Mouse (Mus musculus) MEL (cell line): ENCODE measurements around the gene Gm45194.

Source experiments
- CHD2 ChIP-seq: IDR thresholded peaks from 2 replicates; pipeline ENCODE4 v1.6.1; 2011; ENCODE audit warnings: low read length, improper control_type of control experiment
- CTCF ChIP-seq, 3 experiments: IDR thresholded peaks in 2 of 3; conservative IDR thresholded peaks in 1 of 3; 2 replicates each; pipeline ENCODE4 v1.5.1; 2011 to 2012; ENCODE audit warnings: low read length in 3 of 3, low read depth in 2 of 3, mild to moderate bottlenecking in 2 of 3, improper control_type of control experiment in 1 of 3, inconsistent platforms in 1 of 3, mixed read lengths in 1 of 3, moderate library complexity in 1 of 3; ENCODE audit not compliant: control insufficient read depth in 1 of 3, insufficient read depth in 1 of 3, poor library complexity in 1 of 3, severe bottlenecking in 1 of 3
- E2F4 ChIP-seq: IDR thresholded peaks from 2 replicates; pipeline ENCODE4 v1.6.1; 2011; ENCODE audit warnings: low read depth, low read length, improper control_type of control experiment, borderline replicate concordance
- EP300 ChIP-seq, 2 experiments: IDR thresholded peaks; 2 replicates each; pipeline ENCODE4 v1.6.1; 2011; ENCODE audit warnings: improper control_type of control experiment in 2 of 2, low read length in 2 of 2, low read depth in 1 of 2, mild to moderate bottlenecking in 1 of 2
- ETS1 ChIP-seq: IDR thresholded peaks from 2 replicates; pipeline ENCODE4 v1.6.1; 2012; ENCODE audit warnings: low read depth, mild to moderate bottlenecking, inconsistent platforms, low read length, improper control_type of control experiment, moderate library complexity
- JUND ChIP-seq: IDR thresholded peaks from 2 replicates; pipeline ENCODE4 v1.6.1; 2011; ENCODE audit warnings: low read depth, mild to moderate bottlenecking, improper control_type of control experiment, low read length
- MXI1 ChIP-seq: IDR thresholded peaks from 2 replicates; pipeline ENCODE4 v1.6.1; 2011; ENCODE audit warnings: mild to moderate bottlenecking, low read depth, low read length, improper control_type of control experiment
- POLR2A ChIP-seq, 2 experiments: IDR thresholded peaks; 2 replicates each; pipeline ENCODE4 v1.6.1; 2011 to 2012; ENCODE audit warnings: low read length in 2 of 2, mild to moderate bottlenecking in 2 of 2, control low read depth in 1 of 2, improper control_type of control experiment in 1 of 2, low read depth in 1 of 2, moderate library complexity in 1 of 2; ENCODE audit not compliant: control insufficient read depth in 1 of 2, insufficient read depth in 1 of 2, poor library complexity in 1 of 2
- RCOR1 ChIP-seq: IDR thresholded peaks from 2 replicates; pipeline ENCODE4 v1.6.1; 2012; ENCODE audit warnings: low read depth, mild to moderate bottlenecking, inconsistent platforms, low read length, improper control_type of control experiment
- TBP ChIP-seq: IDR thresholded peaks from 2 replicates; pipeline ENCODE4 v1.8.0; 2011; ENCODE audit warnings: low read depth, low read length, improper control_type of control experiment
- ZMIZ1 ChIP-seq: IDR thresholded peaks from 2 replicates; pipeline ENCODE4 v1.6.1; 2012; ENCODE audit warnings: low read depth, mild to moderate bottlenecking, inconsistent platforms, low read length, improper control_type of control experiment, moderate library complexity

DNA sequence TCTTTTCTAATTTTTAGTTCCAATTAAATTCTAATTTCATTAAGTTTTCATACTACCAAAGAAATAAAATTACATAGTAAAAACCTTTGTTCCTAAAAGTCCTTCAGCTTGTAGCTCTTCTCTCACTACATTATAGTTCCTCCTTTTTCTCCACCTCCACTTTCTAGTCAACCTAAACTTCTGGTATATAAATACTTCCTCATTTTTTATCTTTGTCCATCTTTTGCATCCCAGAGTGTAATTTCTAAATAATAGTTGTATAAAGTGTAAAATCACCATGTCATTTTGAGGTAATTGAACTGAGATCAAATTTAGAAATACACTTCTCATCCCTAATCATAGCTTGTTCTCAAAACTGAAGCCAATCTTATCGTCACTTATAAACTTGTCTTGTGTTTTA is 351.7 kb downstream of the Gm45194 start:
- TF ChIP-seq POLR2A (IDR thresholded peaks at IDR 0.05; ENCODE audit: control insufficient read depth in 1 of 2, insufficient read depth in 1 of 2, low read depth in 1 of 2, low read length in 2 of 2, poor library complexity in 1 of 2) (no peak), CTCF (IDR thresholded peaks at IDR 0.05 in 2 of 3, conservative IDR thresholded peaks at IDR 0.05 in 1 of 3; ENCODE audit: control insufficient read depth in 1 of 3, insufficient read depth in 1 of 3, low read depth in 2 of 3, low read length in 3 of 3, poor library complexity in 1 of 3, severe bottlenecking in 1 of 3) (no peak), ZMIZ1 (no peak), JUND (no peak), RCOR1 (no peak), E2F4 (no peak), EP300 (IDR thresholded peaks at IDR 0.05; ENCODE audit: low read depth in 1 of 2, low read length in 2 of 2) (peak in 1 of 2 experiments; percentile 80; a peak in 2 of 4 replicates), ETS1 (0 out of 2 replicates have a peak, but pooled peaks have one; percentile 17), TBP (no peak), MXI1 (no peak), CHD2 (no peak)
